Mouse (Mus musculus) left cerebral cortex, adult 9 months (tissue): ENCODE measurements around the gene Arrdc3.
"Not testable (repeated sequence)": the region's sequence is repeated elsewhere in the genome, so short reads cannot be mapped to it uniquely, and the experiment has no call there.

Experiments used
- DNase-seq, 2 experiments: peaks; one replicate each; pipeline ENCODE4 v3.0.0; 2022; ENCODE audit warnings: low spot score in 2 of 2

Arrdc3 gene

DNA sequence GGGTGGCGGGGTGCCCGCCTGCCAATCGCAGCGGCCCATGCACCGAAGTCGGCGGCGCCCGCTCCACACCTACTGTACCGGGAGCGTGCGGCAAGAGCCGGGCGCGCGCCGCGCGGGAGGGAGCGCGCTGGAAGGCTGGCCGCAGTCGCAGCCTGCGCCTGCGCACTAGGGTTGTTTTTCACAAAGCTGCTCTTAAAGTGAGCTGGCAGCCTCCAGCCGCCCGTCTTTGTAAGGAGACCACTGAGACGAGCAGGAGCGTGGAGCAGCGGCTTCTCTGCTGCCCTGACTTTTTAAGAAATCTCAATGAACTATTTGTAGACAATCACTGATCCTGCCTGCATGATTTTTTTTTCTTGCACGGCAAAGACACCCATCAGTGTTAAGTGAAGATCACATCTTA is at the start of gene Arrdc3:
Gene Arrdc3, plus strand, starts transcription at position 195 of the 400 bp plus-strand sequence.
- peak; percentile 87 to 96 for DNase-seq

DNA sequence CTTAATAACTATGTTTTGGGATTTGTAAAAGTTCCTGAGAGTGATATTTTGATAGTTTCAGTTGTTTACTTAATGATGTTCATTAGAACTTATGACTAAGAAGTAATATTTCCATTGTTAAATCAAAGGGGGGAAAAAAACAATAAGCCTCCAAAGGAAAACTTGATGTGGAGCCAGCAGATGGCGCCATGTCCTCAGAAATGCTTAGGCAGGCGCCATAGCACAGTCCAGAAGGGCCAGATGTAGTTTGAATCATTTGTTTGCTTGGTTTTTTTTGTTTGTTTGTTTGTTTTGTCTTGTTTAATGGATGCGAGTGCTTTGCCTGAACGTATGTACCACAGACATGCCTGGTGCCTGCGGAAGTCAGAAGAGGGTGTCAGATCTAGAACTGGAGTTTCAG is 21.0 kb upstream of the Arrdc3 start:
- DNase-seq, result peak in 1 of 2 experiments; percentile 69

DNA sequence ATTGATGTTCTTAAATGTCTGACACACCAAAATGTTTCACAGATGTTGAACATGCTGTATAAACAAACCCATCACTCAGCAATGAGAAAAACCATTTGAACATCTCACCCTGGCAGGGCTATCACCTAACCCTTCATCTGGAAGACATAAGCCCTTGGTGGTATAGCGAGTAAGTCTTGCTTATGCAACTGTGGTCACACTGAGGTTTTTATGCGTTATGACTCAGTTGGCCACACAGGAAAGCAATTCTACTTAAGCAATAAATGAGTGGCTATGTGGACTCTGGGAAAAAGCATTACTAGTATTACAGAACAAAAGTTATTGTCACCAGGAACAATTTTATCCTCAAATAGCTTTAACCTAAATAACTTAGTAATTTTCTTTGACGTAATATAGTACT is 19.0 kb upstream of the Arrdc3 start:
- DNase-seq, result no peak

DNA sequence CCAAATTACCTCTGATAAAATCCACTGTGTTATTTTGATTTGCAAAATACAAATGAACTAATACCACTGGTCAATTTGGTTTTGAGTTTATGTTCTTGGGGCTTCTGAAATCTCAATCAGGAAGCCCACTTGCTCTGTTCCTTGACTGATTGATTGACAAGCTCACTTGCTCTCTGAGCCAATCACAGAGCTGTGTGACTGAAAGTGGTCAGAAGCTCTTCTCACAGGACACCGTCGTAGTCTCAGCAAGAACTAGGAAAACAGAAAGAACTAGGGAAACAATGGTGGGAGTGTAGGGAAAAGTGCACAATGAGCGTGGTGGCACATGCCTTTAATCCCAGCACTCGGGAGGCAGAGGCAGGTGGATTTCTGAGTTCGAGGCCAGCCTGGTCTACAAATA is 8.1 kb upstream of the Arrdc3 start:
- DNase-seq, result no peak

DNA sequence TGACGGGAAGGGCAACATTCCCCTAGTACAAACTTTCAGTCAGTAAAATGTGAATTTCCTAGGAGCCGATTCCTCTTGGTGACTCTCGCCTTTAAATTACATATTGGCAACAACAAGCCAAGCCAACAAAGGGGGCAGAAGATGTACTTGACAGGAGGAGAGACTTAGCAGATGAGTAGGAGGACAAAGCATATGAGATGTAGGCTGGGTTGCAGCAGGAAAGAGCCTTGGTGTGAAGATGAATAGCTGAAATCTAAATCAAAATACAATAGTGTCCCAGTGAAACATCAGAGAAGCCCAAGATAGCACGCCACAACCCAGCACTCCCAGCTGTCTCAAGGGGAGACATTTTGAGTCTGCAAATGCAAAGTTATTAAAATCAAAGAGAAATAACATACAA is 2.4 kb upstream of the Arrdc3 start:
- DNase-seq, result peak; percentile 62 to 65

DNA sequence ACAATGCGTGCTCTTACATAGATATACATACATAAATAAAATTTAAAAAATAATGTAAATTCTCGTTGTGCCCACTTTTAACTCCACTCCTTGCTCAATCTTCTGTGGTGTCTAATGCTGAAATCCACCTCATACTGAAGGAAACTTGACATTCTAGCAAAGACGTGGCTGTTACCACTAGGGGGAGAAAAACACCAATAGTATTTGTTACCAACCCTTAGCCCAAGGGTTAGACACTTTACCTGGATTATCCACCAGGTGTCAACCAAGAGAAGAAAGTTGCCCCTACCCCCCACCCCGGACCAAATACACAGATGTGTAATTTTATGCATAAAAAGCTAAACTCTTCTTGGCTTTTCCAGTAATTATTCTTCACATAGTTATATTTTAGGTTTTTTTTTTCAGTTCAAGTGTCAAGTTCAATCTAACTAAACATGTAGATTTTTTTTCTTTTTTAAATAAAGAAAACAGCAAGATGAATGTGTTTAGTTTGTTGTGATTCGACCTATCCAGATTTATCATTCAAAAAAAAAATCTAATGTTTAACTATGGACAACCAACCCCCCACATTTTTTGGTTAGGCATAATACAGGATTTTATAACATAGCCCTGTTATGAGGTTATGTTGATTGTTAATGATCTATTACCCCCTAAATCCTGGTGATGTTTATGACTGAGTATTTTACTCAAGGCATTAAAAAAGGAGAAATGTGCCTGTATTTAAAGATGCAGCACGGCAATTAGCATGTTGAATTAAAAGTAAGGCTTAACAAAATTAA is 1.3 kb upstream of the Arrdc3 start:
- DNase-seq, result peak; percentile 46 to 69

DNA sequence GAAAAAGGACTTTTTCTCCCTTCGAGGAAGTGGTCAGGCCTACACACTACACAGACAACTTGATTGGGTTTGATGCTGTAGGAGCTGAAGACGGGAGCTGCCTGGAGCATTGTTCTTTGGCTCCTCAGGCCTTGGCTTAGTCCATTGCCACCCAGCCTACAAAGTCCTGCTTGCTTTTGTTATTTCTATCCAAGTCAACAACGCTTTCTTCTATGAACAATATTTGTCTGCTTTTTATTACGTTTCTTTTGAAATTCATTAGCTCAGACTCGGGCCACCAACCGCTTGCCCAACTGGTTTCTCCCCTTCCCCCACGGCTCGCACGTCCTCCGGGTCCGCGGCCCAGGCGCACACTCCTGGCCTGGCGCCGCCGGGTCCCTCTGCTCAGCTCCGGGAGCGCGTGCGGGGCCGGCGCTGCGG is 458 bp upstream of the Arrdc3 start:
- peak; percentile 37 to 53 for DNase-seq

DNA sequence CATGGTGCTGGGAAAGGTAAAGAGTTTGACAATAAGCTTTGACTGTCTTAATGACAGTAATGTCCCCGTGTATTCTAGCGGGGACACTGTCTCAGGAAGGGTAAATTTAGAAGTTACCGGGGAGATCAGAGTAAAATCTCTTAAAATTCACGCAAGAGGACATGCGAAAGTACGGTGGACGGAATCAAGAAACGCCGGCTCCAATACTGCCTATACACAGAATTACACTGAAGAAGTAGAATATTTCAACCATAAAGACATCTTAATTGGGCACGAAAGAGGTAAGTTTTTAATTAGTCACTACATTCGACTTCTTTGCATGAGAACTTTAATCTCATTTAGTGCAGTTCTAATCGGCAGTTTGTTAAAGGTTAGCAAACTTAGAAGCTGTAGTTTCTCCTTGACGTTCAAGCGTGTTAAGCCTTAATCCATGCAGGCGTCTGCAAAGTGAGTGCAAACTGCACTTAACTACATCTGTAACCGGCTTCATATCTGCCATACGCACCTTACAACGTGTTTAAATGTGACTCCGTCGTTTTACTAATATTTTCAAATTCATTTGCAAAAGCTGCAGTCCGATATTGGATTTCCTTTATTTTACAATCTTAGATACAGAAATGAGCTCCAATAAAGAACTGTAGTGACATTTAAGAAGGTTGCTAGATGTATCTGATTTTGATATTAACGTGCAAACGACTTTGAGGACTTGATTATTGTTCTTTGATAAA is 629 bp downstream of the Arrdc3 start:
- DNase-seq, result peak in 1 of 2 experiments; percentile 24

DNA sequence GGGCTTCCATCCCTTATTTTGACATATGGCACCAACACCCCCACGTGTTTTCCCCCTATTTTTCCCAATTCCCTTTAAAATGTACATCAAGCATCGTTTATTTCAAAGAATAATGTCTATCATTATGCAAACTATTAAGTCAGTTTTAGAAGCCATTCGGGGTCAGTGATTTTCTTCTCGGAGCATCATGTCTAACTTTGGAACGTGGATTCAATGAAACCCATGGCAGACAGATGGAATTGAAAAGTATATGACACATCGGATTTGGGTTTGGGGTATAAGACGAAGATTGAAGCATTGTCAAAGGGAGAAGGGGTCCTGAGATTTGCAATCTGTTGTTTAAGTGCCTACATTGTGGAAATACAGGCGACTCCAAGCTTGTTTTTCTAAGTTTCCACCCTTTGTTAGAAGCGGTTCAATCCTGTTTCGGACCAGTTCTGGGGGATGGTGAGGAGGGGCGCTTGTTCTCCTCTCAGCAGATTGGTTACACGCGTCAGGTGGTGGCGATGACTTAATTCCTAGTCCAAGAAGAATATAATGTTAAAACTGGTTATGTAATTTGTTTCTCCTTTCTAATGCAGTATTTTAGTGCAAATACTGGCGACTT is 1.3 kb downstream of the Arrdc3 start:
- peak; percentile 63 to 82 for DNase-seq

DNA sequence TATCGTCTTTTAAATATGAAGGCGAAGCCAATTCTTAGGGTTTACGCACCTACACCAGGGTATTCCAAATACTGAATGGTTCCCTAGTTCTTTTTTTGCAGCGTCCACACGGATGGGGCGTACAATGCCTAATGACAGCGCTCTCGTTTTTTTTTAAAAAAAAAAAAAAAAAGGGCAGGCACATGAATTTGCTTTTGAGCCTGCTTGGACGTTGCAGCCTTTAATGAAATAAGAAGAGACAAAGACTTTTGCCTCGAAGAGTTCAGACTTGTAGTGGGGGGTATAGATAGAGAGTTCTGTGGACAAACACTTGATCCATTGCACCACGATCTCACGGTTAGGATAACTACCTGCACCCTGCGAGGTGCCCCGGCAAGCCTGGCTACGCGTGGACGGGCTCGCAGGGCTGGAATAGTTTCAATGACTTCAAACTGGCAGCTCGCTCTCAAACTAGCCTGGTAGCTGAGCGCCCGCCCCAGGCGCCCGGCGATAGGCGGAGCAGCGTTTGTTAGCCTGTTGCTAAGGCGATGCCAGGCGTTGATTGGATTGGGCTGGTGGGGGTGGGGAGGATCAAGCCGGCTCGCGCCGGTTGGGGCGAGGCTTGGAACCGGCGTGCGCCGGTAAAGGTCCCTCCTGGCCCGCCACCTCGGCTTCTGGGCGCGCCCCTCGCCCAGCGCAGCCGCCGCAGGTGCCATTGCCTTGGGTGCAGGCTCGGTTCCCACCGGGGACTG is 2.1 kb downstream of the Arrdc3 start:
- DNase-seq, result peak; percentile 91 to 95

DNA sequence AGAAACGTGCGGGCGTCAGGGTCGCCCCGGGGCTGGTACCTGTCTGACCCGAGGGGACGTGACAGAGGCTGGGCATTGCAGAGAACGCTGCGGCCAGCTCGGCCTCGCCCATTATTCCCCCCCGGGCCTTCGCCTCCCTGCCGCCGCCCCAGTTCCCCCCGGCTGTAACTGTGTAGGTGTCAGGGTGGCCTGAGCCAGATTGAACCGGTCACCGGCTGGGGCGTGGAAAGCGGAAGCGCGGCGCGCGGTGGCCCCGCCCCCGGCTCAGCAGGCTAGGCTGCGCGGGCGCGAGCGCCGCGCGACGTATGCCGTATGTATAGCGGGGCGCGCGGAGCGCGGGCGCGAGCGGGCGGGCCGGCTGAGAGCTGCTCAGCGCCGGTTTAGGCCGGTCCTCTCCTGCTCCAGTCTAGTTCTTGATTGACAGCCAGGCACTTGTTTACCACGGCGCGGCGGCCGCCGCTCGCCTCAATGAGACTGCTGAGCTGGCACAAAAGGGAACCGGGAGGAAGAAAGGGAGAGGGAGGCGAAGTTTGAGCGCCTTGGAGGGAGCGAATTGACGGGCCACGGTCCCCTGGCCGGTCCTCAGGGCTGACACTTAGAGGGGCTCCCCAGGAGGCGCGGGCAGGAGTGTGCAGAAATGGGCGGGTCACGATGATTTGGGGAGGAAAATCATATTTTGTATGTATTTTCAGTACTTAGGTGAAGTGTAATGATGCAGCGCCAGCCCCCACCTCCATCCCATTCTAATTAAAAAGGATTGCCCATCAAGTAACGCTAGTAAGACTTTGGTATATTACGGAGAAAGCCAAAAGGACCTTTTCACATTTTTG is 2.9 kb downstream of the Arrdc3 start:
- peak; percentile 87 to 93 for DNase-seq

DNA sequence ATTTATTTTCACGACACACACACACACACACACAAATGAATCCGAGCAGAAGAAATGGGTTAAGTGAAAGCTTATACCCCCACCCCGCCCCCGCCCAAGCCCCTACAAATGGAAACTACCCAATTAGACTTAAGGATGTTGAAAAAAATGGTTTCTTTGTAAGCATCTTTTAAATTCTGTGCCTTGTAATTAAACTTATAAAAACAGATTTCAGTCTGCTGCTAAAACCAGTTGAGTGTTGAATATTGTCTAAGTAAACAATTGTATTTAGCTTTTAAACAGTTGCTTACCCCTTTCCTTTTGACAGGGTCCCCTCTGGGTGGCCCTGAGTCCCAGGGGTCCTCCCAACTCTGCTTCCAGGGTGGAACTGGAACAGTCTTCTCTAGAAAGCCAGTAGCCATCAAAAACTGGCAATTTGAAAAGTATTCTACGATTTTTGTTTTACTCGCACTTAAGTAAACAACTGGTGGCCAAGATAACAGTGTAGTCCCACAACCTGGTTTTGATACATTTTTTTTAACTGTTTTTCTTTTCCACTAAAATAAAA is 3.6 kb downstream of the Arrdc3 start:
- DNase-seq, result no peak

DNA sequence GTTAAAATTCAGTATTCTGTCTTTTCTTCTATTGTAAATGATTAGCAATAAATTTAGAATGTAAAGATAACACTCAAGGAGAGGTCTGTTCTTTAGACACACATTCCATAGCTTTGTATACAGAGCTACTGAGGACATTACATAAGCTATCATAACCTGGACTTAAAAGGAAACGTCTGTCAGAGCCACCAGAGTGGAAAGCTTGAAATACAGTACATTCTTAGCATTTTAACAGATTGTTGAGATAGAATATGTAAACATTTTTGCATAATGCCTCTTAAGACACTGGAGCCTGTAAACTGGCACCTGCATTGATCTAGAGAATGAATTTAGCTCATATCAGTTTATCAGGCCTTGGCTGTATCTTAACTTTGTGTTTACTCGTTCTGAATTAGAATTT is 4.7 kb downstream of the Arrdc3 start:
- no peak for DNase-seq

DNA sequence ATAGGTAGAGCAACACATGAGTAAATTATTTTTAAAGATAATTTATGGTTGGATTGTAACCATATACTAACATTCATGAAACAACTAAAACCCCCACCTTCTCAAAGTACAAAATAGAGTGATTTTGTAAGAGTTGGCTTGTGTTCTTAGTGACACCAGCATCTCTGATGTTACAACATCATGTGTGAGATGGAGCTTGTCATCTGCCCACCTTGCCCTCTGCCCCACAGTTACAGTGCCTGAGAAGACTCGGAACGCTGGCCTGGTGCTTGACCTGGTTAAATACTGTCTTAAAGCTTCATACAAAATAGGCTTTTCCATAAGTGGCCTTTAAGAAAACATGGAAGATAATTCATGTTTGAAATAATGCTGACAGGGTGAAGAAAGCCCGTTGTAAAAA is 11.7 kb downstream of the Arrdc3 start:
- DNase-seq, result not testable (repeated sequence)

DNA sequence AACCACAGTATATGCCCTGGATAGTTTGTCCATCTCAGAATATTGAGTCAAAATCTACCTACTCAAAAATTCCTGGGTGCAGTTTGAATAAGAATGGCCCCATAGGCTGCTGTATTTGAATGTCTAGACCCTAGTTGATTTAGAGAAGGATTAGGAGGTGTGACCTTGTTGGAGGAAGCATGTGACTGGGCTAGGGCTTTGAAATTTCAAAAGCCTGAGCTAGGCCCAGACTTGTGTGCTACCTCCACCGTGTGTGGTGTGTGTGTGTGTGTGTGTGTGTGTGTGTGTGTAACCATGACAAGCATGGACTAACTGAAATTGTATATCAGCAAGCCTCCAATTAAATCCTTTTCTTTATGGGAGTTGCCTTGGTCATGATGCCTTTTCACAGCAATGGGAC is 14.2 kb downstream of the Arrdc3 start:
- DNase-seq, result no peak

DNA sequence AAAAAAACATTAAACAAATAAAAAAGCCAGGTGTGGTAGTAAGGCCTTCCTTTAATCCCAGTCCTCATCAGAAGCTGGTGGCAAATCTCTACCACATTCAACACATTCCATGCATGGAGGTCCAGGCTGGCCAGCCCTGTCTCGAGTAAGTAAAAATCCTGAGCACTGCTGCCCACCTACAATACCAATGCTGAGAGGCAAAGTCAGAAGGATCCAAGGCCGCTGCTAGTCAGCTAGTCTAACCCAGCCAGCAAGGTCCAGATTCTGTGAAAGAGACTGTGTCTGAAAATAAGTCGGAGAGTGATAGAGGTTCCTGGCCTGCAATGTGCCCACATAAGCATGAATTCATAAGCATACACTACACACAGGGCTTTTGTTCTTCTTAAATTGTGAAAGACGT is 14.9 kb downstream of the Arrdc3 start:
- no peak for DNase-seq

DNA sequence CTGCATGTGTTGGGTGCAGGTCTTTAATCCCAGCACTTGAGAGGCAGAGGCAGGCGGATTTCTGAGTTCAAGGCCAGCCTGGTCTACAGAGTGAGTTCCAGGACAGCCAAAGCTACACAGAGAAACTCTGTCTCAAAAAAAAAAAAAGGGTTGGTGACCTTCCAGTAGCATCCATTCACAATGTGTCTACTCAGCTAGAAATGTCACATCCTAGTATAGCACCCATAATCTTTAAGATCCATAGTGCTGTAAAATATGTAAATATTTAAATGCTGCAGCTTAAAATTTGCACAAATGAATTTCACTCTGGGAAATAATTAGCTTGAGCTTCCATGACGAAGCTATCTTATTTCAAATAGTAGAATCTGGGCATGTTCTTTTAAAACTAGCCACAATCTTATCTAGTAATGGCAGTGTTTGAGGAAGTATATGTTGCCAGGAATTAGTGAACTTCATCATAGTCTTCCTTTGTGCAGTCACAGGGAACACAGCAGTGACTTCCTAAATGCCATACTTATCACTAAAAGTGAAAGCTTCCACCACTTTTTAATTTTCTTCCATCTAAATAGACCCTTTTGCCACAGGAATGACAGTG is 16.3 kb downstream of the Arrdc3 start:
- DNase-seq, result no peak

DNA sequence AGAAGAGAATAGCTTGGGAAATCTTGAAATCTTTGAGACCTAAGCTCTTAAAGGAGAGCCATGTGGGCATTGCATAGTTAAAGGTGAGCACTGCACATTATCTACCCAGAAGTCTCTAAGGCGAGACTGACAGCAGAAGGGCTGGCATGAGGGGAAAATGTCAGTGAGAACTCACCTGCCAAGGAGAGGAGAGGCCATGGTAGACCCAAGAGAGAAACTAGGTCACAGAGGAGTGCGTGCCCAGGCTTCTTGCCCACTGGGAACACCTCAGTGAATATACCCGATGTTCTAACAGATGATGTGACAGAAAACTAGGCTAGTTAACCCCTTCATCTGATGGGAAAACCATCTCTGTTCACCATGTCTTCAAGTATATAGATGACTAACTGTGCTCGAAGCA is 18.2 kb downstream of the Arrdc3 start:
- DNase-seq, result no peak

DNA sequence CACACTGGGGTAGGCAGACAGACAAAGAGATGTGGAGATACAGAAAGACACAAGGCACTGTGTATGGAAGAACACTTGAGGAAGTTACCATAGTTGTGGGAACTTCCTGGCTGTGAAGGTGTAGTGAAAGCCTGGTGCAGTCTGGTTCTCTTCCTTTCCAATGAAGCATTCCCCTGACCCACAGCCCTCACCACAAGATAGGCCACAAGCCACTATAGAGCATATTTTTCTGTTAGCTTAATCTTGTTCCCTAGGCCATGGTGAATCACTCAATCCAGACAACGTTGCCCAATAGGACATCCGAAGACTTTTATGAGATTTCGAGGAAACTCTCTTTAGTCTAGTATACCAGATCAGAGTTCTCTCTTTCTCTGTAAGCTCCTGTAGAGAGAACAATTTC is 19.6 kb downstream of the Arrdc3 start:
- DNase-seq, result no peak

DNA sequence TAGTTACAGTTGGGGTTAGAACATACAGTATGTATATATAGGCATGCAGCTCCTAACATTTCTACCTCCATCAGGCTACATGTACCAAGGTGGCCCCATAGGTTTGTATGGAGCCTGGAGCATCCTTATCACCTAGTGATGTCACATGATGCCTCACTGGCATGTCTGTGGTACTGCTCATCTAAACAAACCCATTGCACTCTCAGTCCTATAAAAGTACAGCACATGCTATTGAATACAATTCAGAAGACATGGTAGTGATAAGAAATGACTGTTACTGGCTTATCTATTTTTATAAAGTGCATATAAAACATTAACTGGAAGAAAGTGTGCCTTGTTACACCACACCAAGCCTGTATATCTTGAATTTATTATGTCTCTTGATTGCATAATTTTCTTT is 30.2 kb downstream of the Arrdc3 start:
- DNase-seq, result no peak

DNA sequence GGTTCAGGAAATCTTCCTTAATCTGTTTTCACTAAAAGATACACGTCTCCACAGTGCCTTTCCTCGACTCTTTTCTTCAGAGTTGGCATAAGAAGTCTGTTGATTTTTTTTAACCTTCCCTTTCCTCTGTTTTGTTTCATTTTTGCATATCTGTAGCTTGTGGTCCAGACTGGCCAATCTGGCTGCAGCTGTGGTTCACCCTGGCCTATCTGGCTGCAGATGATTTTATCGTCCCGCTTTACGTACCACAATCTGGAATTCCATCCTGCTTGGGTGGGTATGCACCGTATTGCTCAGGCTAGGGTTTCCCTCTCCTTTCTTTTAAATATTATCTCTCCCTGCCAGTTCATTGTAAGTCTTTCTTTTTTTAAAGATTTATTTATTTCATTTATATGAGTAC is 37.8 kb downstream of the Arrdc3 start:
- no peak for DNase-seq
